Mouse (Mus musculus) bone marrow, adult 2 months (tissue): ENCODE results near the gene Slc9a3r2.

Source experiments
- CTCF ChIP-seq: fragments of 200-500 bp; IDR thresholded peaks from 2 replicates; pipeline ENCODE4 v1.5.1; 2011; ENCODE audit warnings: low read length, control low read depth; ENCODE audit not compliant: control insufficient read depth, insufficient read depth
- POLR2A ChIP-seq: fragments of 200-500 bp; IDR thresholded peaks from 2 replicates; pipeline ENCODE4 v1.6.1; 2011; ENCODE audit warnings: low read depth, mild to moderate bottlenecking, control low read depth, low read length, borderline replicate concordance; ENCODE audit not compliant: control insufficient read depth

- TF ChIP-seq CTCF = peak; percentile 92
- no peak for TF ChIP-seq POLR2A
These were observed 21.5 kb downstream of the Slc9a3r2 start for GRCm38 (mm10) chr17:24628646-24629045.
